Mouse (Mus musculus): ENCODE data around the gene Ccdc40. TPM values are rescaled to one million over a fixed set of nuclear protein-coding genes. Genes with fewer than 3 reads are reported as not detected.
"Not testable (repeated sequence)": the region's sequence is repeated elsewhere in the genome, so short reads cannot be mapped to it uniquely, and the experiment has no call there.

Ccdc40 gene
- total and polyA plus RNA-seq, 2 experiments, result 0.09 TPM; not detected in 1

- H3K4me3 ChIP-seq (ENCODE audit: insufficient read depth, low read depth, low read length), result no peak overlapping the region
- no peaks in the 10 kb centered on the region for H3K79me2 ChIP-seq (ENCODE audit: control insufficient read depth, insufficient read depth, low read length)
- no peaks in the 10 kb centered on the region for H3K4me1 ChIP-seq (ENCODE audit: control insufficient read depth, insufficient read depth, low read length)
- DNase-seq (ENCODE audit: extremely low read depth, low read depth, low spot score), result no peak
- no peaks in the 10 kb centered on the region for H3K27me3 ChIP-seq (ENCODE audit: control insufficient read depth, insufficient read depth, low read length)
- H3K36me3 ChIP-seq (ENCODE audit: control insufficient read depth, insufficient read depth, low read length), result no peaks in the 10 kb centered on the region
- TF ChIP-seq CTCF (IDR thresholded peaks at IDR 0.05; ENCODE audit: low read depth, low read length) (no peak), POLR2A (IDR thresholded peaks at IDR 0.05; ENCODE audit: extremely low read depth, insufficient read depth, low read length) (no peak)
- no peak overlapping the region for H3K9ac ChIP-seq (ENCODE audit: low read depth, low read length)
- 90% methylated on average over 3 of the region's 3 CpGs for WGBS
- H3K27ac ChIP-seq (replicated peaks; ENCODE audit: insufficient read depth, low read depth, low read length), result no peak overlapping the region
Observed at GRCm38 (mm10) chr11:119237007-119237406, 8.6 kb downstream of the Ccdc40 start.

DNA sequence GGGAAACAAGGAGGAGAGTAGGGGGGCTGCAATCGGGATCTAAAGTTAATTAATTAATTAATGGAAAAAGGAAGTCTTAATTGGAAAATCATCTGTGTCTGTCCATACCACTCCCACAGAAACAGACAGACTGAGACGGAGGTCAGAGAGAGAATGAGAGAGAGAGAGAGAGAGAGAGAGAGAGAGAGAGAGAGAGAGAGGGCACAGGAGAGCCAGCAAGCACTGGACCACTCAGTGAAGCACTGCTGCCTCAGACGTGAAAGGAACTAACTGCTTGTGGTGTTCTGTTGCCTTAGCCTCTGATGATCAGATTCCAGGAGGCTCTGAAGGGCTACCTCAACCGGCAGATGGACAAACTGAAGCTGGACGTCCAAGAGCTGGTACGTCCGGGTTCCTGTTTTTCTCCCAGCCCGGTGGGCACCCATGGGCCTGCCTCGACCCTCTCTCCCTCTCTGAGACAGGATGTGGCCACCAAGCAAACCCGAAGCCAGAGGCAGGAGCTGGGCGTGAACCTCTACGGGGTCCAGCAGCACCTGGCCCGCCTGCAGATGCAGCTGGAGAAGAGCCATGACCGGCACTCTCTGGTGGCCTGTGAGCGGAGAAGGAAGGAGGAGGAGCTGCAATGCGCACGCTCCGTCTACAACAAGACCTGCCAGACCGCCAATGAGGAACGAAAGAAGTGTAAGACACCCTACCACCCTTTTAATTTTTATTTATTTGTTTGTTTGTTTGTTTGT is 9.4 kb downstream of the Ccdc40 start:
- WGBS, result 27% methylated on average over 20 of the region's 20 CpGs
- peak overlapping the region; percentile 47 for H3K4me3 ChIP-seq (ENCODE audit: insufficient read depth, low read depth, low read length)
- DNase-seq (ENCODE audit: extremely low read depth, low read depth, low spot score), result no peak
- H3K4me1 ChIP-seq (ENCODE audit: control insufficient read depth, insufficient read depth, low read length), result no peaks in the 10 kb centered on the region
- TF ChIP-seq CTCF (IDR thresholded peaks at IDR 0.05; ENCODE audit: low read depth, low read length), result no peak
- no peak for TF ChIP-seq POLR2A (IDR thresholded peaks at IDR 0.05; ENCODE audit: extremely low read depth, insufficient read depth, low read length)
- no peak overlapping the region for H3K27ac ChIP-seq (replicated peaks; ENCODE audit: insufficient read depth, low read depth, low read length)
- H3K9ac ChIP-seq (ENCODE audit: low read depth, low read length), result peak overlapping the region; percentile 11; the same call in 1 of the 2 replicates
- H3K36me3 ChIP-seq (ENCODE audit: control insufficient read depth, insufficient read depth, low read length), result no peaks in the 10 kb centered on the region
- no peaks in the 10 kb centered on the region for H3K79me2 ChIP-seq (ENCODE audit: control insufficient read depth, insufficient read depth, low read length)
- H3K27me3 ChIP-seq (ENCODE audit: control insufficient read depth, insufficient read depth, low read length), result no peaks in the 10 kb centered on the region

DNA sequence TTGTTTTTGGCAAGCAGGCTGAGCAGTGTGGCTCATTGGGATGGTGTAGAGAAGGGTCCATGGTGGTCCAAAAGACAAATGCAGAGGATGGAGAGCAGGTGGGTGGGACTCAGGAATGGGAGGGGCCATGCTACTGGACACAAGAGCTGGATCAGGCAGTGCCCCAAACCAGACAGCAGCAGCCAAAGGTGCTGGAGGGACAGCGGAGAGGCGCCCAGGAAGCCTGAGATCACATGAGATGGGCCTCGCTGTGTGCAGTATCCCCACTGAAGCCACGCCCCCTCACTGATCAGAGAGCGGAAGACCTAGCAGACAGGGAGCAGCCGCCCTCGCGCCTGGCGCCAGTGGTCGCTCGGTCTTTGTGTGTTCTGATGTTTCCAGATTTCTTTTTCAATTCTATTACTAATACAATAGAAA is 9.9 kb downstream of the Ccdc40 start:
- no peaks in the 10 kb centered on the region for H3K36me3 ChIP-seq (ENCODE audit: control insufficient read depth, insufficient read depth, low read length)
- no peak overlapping the region for H3K27ac ChIP-seq (replicated peaks; ENCODE audit: insufficient read depth, low read depth, low read length)
- H3K4me1 ChIP-seq (ENCODE audit: control insufficient read depth, insufficient read depth, low read length), result no peaks in the 10 kb centered on the region
- WGBS, result 4% methylated on average over 11 of the region's 11 CpGs
- no peak overlapping the region for H3K9ac ChIP-seq (ENCODE audit: low read depth, low read length)
- H3K27me3 ChIP-seq (ENCODE audit: control insufficient read depth, insufficient read depth, low read length), result no peaks in the 10 kb centered on the region; the same call in 1 of the 2 replicates
- no peaks in the 10 kb centered on the region for H3K79me2 ChIP-seq (ENCODE audit: control insufficient read depth, insufficient read depth, low read length)
- no peak for TF ChIP-seq POLR2A (IDR thresholded peaks at IDR 0.05; ENCODE audit: extremely low read depth, insufficient read depth, low read length)
- no peak for TF ChIP-seq CTCF (IDR thresholded peaks at IDR 0.05; ENCODE audit: low read depth, low read length)
- no peak for DNase-seq (ENCODE audit: extremely low read depth, low read depth, low spot score)
- H3K4me3 ChIP-seq (ENCODE audit: insufficient read depth, low read depth, low read length), result peak overlapping the region; percentile 11; the same call in 1 of the 2 replicates

GRCm38 (mm10) chr11:119239480-119239879 is 11.1 kb downstream of the Ccdc40 start:
- WGBS, result 96% methylated on average over 12 of the region's 12 CpGs
- Histone ChIP-seq H3K79me2 (ENCODE audit: control insufficient read depth, insufficient read depth, low read length) (no peaks in the 10 kb centered on the region), H3K9ac (ENCODE audit: low read depth, low read length) (no peak overlapping the region), H3K27ac (replicated peaks; ENCODE audit: insufficient read depth, low read depth, low read length) (no peak overlapping the region), H3K4me3 (ENCODE audit: insufficient read depth, low read depth, low read length) (no peak overlapping the region), H3K27me3 (ENCODE audit: control insufficient read depth, insufficient read depth, low read length) (no peaks in the 10 kb centered on the region; the same call in 1 of the 2 replicates), H3K36me3 (ENCODE audit: control insufficient read depth, insufficient read depth, low read length) (no peaks in the 10 kb centered on the region), H3K4me1 (ENCODE audit: control insufficient read depth, insufficient read depth, low read length) (no peaks in the 10 kb centered on the region)
- TF ChIP-seq CTCF (IDR thresholded peaks at IDR 0.05; ENCODE audit: low read depth, low read length) (no peak), POLR2A (IDR thresholded peaks at IDR 0.05; ENCODE audit: extremely low read depth, insufficient read depth, low read length) (no peak)
- no peak for DNase-seq (ENCODE audit: extremely low read depth, low read depth, low spot score)

DNA sequence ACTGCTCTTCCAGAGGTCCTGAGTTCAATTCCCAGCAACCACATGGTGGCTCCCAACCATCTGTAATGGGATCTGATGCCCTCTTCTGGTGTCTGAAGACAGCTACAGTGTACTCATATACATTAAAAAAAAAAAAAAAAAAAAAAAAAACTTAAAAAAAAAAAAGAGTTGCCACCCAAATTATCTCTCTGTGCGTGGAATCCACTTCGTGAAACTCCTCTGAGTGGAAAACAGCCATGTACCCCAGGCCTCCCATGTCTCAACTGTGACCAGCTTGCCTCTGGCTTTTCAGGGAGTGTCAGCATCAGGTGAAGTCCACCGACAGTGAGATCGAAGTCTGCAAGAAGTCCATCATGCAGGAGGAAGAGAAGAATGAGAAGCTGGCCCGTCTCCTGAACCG is 17.2 kb downstream of the Ccdc40 start:
- not testable (repeated sequence) for H3K9ac ChIP-seq (ENCODE audit: low read depth, low read length); H3K79me2 ChIP-seq (ENCODE audit: control insufficient read depth, insufficient read depth, low read length); H3K27me3 ChIP-seq (ENCODE audit: control insufficient read depth, insufficient read depth, low read length); H3K4me3 ChIP-seq (ENCODE audit: insufficient read depth, low read depth, low read length); DNase-seq (ENCODE audit: extremely low read depth, low read depth, low spot score); H3K36me3 ChIP-seq (ENCODE audit: control insufficient read depth, insufficient read depth, low read length); H3K4me1 ChIP-seq (ENCODE audit: control insufficient read depth, insufficient read depth, low read length); H3K27ac ChIP-seq (replicated peaks; ENCODE audit: insufficient read depth, low read depth, low read length)
- 94% methylated on average over 6 of the region's 6 CpGs for WGBS

GRCm38 (mm10) chr11:119249011-119249410 is 20.6 kb downstream of the Ccdc40 start:
- TF ChIP-seq POLR2A (IDR thresholded peaks at IDR 0.05; ENCODE audit: extremely low read depth, insufficient read depth, low read length), result no peak
- peak; percentile 46 for TF ChIP-seq CTCF (IDR thresholded peaks at IDR 0.05; ENCODE audit: low read depth, low read length)
- peak; percentile 62 for DNase-seq (ENCODE audit: extremely low read depth, low read depth, low spot score)
- Histone ChIP-seq H3K4me3 (ENCODE audit: insufficient read depth, low read depth, low read length) (no peak overlapping the region), H3K9ac (ENCODE audit: low read depth, low read length) (no peak overlapping the region), H3K27ac (replicated peaks; ENCODE audit: insufficient read depth, low read depth, low read length) (no peak overlapping the region), H3K36me3 (ENCODE audit: control insufficient read depth, insufficient read depth, low read length) (no peaks in the 10 kb centered on the region), H3K27me3 (ENCODE audit: control insufficient read depth, insufficient read depth, low read length) (0 out of 2 replicates have a peak, but pooled peaks cover 3% of the 10 kb centered on the region), H3K79me2 (ENCODE audit: control insufficient read depth, insufficient read depth, low read length) (no peaks in the 10 kb centered on the region), H3K4me1 (ENCODE audit: control insufficient read depth, insufficient read depth, low read length) (no peaks in the 10 kb centered on the region)
- 24% methylated on average over 6 of the region's 6 CpGs for WGBS
